Mouse (Mus musculus) heart, embryonic 14.5 days (tissue): ENCODE measurements around the gene Nrbf2. TPM values are rescaled to one million over a fixed set of nuclear protein-coding genes. Genes with fewer than 3 reads are reported as not detected.

Experiments used
- polyA plus RNA-seq: library from polyadenylated mRNA; unstranded; fragments of >200 nt; fragmentation: Nextera tagmentation; extraction: Ambion mirVana; gene quantifications from 2 replicates; pipeline ENCODE4 v1.2.1, GENCODE M21; 2014

Nrbf2 gene
- polyA plus RNA-seq, 1 experiment from 2014 or later = 33.4 TPM

Other genes starting within 250 kb of the Nrbf2 start
- 42.4 and 43.4 TPM in 2 replicates for gene Jmjd1c, start 189.2 kb downstream of the Nrbf2 start, polyA plus RNA-seq
- 28.7 and 31.5 TPM in 2 replicates for gene Reep3, start 188.4 kb downstream of the Nrbf2 start, polyA plus RNA-seq